Mouse (Mus musculus) lung, adult 2 months (tissue): ENCODE measurements at regions not wholly inside any gene's neighbourhood (a gene's known extent, or its start where the extent isn't known, plus 50 kb on each side); places are given as distances from the start of the nearest gene placed in this dataset.

ENCODE experiments used
- CTCF ChIP-seq: fragments of 200-500 bp; IDR thresholded peaks from 2 replicates; pipeline ENCODE4 v1.5.1; 2011; ENCODE audit warnings: mild to moderate bottlenecking, low read length, control low read depth; ENCODE audit not compliant: insufficient read depth
- POLR2A ChIP-seq: fragments of 200-500 bp; IDR thresholded peaks from 2 replicates; pipeline ENCODE4 v1.6.1; 2011; ENCODE audit warnings: low read depth, mild to moderate bottlenecking, control low read depth, low read length, borderline replicate concordance; ENCODE audit errors: extremely low read depth

GRCm38 (mm10) chr4:140304960-140305359 is 58.4 kb upstream of the Igsf21 start:
- TF ChIP-seq POLR2A (no peak), CTCF (no peak)
